8 mouse cellular contexts compared by ENCODE assay signal in genomic region chr11:79962125-79962876, GRCm38 (mm10). TPM values are rescaled to one million over a fixed set of nuclear protein-coding genes. Genes with fewer than 3 reads are reported as not detected.
DNase-seq lines count a peak whose midpoint lies in the region; ATAC-seq lines count a peak whose summit lies in the region.

Gene Utp6 (minus strand): TSS chr11:79962390.

- WGBS in hindbrain, embryonic 14.5 days = under 1% methylated on average over 46 of the region's 46 CpGs

- DNase-seq in R1 (ENCODE audit: low read depth, low spot score) = peak; percentile 99
- DNase-seq in cerebellum, postnatal 25 days = peak; percentile 99 to 100
- peak; percentile 98 for DNase-seq in frontal cortex, postnatal 25 days (ENCODE audit: low spot score in 2 of 2)
- peak; percentile 100 for DNase-seq in hindbrain, embryonic 14.5 days (ENCODE audit: low spot score)
- peak; percentile 96 to 97 for DNase-seq in layer of hippocampus, postnatal 36 days
- peak; percentile 99 for DNase-seq in lung, postnatal 36 days
- peak; percentile 99 for DNase-seq in retina, postnatal 1 day
- DNase-seq in urinary bladder, adult 18-20 months (ENCODE audit: low spot score in 2 of 2) = peak; percentile 96 to 97

- peak within 1 kb of the TSS; percentile 66 for H3K9ac ChIP-seq in hindbrain, embryonic 14.5 days

- H3K27ac ChIP-seq in hindbrain, embryonic 14.5 days = peak within 1 kb of the TSS; percentile 58; the same call in 1 of the 2 replicates

- peaks cover 30% of the 10 kb centered on the region for H3K36me3 ChIP-seq in hindbrain, embryonic 14.5 days (replicated peaks; ENCODE audit: control insufficient read depth, insufficient read depth)

- peak within 1 kb of the TSS; percentile 74 for H3K4me2 ChIP-seq in hindbrain, embryonic 14.5 days (replicated peaks)

- peaks cover 8% of the 10 kb centered on the region; the same call in 1 of the 2 replicates for H3K4me1 ChIP-seq in hindbrain, embryonic 14.5 days (replicated peaks; ENCODE audit: control insufficient read depth, insufficient read depth, low read length)

- 0 out of 2 replicates have a peak, but pooled peaks cover 3% of the 10 kb centered on the region for H3K27me3 ChIP-seq in hindbrain, embryonic 14.5 days (ENCODE audit: control insufficient read depth, insufficient read depth, low read length)

- peak; percentile 94 for ATAC-seq in hindbrain, embryonic 14.5 days (ENCODE audit: low FRiP score)

- H3K4me3 ChIP-seq in hindbrain, embryonic 14.5 days (replicated peaks; ENCODE audit: low read length) = peak within 1 kb of the TSS; percentile 71

- no peaks in the 10 kb centered on the region for H3K9me3 ChIP-seq in hindbrain, embryonic 14.5 days (ENCODE audit: control insufficient read depth, low read length)

RNA-seq across cellular contexts. Expression of gene Utp6, which starts in this region (rescaled TPM):
- polyA plus RNA-seq in hindbrain, embryonic 14.5 days (2014; fragmentation: Nextera tagmentation; extraction: Ambion mirVana) = 45.2 and 50.1 TPM in 2 replicates
- 10 to 100 TPM; 30.9 to 35.7 TPM for total RNA-seq in layer of hippocampus, postnatal 36 days (2021)

Comparison
In these comparisons a context has a peak if more than half of its experiments do, and no peak if none do; other contexts are left out.
1. Peak in every context shown above with its lines: DNase-seq, ATAC-seq, H3K4me3 ChIP-seq and H3K27ac ChIP-seq.